Mouse (Mus musculus) retina, embryonic 14.5 days (tissue): Measurements from ENCODE around the gene Smim14.
"Not testable (repeated sequence)": the region's sequence is repeated elsewhere in the genome, so short reads cannot be mapped to it uniquely, and the experiment has no call there.

ENCODE experiments used
- DNase-seq: peaks from one replicate; pipeline ENCODE4 v3.0.0-alpha.2; 2015; ENCODE audit warnings: low spot score

Gene Smim14

GRCm38 (mm10) chr5:65536751-65537419 lies at the start of gene Smim14, which contains the start of gene Ube2k:
Gene Smim14, minus strand, starts transcription at chr5:65537184.
Gene Ube2k, plus strand, starts transcription at chr5:65537233.
- peak; percentile 97 for DNase-seq

- no peak for DNase-seq
Observed at GRCm38 (mm10) chr5:65586291-65586690, 49.3 kb upstream of the Smim14 start.

DNA sequence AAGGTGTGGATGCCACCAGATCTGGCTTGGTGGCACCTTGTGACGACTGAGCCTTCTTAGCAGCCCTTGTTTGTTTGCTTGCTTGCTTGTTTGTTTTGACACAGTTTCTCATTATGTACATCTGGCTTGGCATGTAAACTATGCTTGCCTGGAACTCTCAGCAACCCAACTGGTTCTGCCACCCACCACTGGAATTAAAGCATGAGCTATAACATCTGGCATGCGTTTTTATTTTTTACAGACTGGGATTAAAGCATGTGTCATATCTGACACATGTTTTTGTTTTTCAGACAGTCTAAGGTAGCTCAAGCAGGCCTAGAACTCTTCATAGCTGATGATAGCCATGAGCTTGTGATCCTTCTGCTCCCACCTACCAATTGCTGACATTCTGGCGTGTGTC lies 41.6 kb upstream of the Smim14 start:
- no peak for DNase-seq

- DNase-seq = no peak
Observed at GRCm38 (mm10) chr5:65575896-65576295, 38.9 kb upstream of the Smim14 start.

GRCm38 (mm10) chr5:65574876-65575275 lies 37.9 kb upstream of the Smim14 start:
- no peak for DNase-seq

GRCm38 (mm10) chr5:65565486-65565885 lies 28.5 kb upstream of the Smim14 start:
- DNase-seq = no peak

DNA sequence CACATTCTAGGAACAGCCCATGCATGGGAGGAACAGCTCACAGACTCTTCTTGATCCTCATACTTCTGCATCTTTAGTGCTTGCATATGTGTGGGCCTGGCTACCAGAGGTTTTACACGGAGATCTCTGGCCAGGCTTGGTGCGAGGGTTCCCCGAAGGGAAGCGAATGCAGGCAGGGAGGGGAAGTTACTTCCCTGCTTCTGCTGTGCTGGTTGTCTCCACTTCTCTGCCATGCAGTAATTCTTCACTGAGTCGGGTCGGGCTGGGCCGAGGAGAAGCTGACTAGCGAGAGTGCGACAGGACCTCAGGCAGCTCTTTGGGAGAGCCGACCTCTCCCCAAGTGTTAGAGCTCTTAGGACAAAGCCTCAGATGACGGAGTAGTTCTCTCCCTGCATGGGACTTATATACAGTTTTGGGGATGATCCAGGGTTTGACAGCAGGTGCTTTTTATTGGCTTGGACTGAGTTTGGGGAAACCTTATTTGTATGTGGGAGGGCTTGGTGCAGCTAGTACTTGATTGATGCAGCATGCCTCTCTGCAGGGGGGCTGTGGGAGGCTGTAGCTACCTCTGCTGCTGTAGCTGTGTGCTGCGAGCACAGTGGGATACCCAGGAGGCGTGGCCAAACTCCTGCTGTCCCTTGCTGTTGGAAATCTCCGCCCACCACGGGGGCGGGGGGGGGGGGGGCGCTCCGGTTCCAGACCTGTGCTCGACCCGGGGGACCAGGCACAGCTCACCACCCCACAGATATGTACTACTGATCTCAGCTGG lies 24.3 kb upstream of the Smim14 start:
- no peak for DNase-seq

DNA sequence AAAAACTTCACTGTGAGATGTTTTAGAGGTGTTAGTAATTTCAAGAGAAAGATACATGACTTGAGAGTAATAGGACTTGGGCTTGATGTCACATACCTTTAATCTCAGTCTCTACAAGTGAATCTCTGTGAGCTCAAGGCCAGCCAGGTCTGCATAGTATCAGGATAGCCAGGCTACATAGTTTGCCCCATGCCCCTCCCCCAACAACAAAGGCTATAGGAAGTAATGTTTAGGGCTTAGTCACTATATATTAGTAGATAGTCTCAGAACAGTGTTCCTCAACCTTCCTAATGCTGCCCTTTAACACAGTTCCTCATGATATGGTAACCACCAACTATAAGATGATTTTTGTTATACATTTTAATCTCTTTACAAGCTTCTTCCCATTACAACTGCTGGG lies 20.1 kb upstream of the Smim14 start:
- DNase-seq = no peak

DNA sequence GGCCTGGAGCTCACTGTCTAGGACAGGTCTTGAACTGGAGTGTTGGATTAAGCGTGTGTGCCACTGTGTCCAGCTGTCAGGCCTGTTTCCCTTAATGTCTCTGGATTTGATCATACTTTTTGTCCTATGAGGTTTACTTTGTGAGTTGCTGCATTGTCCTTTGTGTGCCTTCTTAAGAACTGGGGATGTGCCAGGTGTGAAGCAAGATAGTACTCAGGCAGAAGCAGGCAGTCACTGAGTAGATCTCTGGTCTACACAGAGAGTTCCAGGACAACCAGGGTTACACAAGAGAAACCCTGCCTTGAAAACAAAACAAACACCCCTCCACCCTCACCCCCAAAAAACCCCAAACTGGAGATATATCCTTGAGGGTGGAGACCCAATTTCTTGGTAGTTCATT lies 12.7 kb upstream of the Smim14 start:
- no peak for DNase-seq

GRCm38 (mm10) chr5:65544616-65545015 lies 7.6 kb upstream of the Smim14 start:
- no peak for DNase-seq

- no peak for DNase-seq
Observed at GRCm38 (mm10) chr5:65543491-65543890, 6.5 kb upstream of the Smim14 start.

DNA sequence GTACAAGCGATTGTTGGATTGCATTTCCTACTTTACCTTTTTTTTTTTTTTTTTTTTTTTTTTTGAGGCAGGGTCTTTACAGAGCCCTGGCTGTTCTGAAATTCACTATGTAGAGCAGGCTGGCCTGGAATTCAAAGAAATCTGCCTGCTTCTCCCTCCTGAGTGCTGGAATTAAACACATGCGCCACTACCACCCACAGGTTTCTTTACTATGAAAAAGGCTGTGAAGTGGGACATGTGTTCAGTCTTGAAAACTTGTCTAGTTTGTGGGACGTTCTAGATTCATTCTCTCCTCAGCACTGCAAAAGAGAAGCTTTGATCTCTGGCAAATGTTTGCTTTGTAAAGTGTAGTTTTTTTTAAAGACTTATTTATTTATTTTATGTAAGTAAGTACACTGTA lies 4.9 kb upstream of the Smim14 start:
- no peak for DNase-seq

GRCm38 (mm10) chr5:65539786-65540185 lies 2.8 kb upstream of the Smim14 start:
- DNase-seq = no peak

- DNase-seq = no peak
Observed at GRCm38 (mm10) chr5:65538829-65539228, 1.8 kb upstream of the Smim14 start.

- no peak for DNase-seq
Observed at GRCm38 (mm10) chr5:65538121-65538520, 1.1 kb upstream of the Smim14 start.

DNA sequence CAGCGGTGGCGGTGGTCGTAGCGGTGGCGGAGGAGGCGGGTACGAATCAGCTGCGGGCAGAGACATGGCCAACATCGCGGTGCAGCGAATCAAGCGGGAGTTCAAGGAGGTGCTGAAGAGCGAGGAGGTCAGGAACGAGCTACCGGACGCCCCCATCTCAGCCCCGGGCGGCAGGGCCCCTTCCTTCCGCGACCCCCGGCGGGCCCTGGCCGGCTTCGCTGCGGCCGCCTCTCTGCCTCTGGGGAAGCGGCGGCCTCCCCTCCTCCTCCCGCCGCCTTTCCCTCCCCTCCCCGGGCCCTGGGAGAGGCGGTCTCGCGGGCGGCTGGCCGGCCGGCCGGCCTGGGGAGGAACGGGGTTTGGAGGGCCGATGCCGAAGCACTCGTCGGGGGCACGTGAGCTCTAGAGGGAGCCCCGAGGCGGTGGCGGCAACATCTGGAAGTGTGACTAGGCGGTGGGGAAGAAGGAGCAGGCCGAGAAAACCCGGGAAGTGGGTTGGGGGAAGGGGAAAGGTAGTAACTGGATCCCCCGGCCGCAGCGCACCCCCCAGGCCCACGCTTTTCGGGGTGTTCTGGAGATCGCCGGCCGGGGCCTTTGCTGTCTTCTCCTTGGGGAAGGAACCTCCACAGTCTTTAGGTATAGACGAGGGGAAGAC lies 562 bp upstream of the Smim14 start:
- DNase-seq = peak; percentile 72

GRCm38 (mm10) chr5:65536068-65536465 lies 917 bp downstream of the Smim14 start:
- DNase-seq = not testable (repeated sequence)

DNA sequence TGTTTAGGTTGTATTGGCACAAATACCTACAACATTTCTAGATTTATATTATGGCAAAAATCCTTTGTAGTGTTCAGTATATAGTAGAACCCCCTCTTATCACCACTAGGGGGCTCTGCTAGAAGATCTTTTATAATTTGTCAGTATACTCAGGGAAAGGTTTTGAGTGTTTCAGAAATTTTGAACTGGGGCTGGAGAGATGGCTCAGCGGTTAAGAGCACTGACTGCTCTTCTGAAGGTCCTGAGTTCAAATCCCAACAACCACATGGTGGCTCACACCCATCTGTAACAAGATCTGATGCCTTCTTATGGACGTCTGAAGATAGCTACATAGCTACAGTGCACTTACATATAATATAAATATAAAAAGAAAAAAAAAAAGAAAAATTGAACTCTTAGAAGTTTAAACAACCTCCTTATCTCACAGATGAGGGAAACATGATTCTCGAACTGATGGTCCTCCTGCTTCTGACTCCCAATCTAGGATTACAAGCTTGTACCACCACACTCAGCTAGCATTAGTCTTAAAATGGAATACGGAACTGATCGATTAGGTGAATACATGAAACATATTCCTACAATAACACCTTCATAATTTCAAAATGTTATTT lies 1.4 kb downstream of the Smim14 start:
- peak; percentile 83 for DNase-seq

DNA sequence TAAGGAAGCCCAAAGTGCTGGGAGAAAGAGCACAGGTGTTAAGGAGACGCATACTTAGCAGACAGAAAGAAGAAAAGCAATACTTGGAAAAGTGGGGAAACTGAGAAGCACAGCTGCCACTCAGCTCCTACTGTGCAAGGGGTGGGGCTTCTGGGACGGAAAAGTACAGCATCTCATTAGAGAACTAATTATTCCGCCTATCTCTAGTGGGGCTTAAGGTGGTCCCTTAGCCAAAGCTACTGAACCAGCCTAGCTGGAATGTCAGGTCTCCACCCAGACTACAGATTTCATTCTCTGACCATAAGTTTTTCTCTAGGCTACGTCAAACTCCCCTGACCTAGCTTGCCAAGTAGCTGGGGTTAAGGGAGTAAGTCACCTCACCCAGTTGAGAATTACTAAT lies 2.5 kb downstream of the Smim14 start:
- no peak for DNase-seq

DNA sequence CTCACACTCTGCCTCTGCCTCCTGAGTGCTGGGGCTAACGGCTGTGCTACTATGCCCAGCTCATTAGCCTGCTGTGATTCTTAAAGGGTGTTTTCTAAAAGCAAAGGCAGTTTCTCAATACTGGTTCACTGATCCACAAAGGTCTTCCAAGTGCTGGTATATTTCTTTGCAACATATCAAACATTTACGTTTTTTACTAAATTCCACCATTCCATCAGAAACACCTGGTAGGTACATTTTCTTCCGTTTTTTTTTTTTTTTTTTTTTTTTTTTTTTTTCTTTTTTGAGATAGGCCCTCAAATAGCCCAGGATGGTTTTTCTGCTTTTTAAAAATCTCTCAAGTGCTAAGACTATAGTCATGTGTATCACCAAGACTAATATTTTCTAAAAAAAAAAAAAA lies 5.7 kb downstream of the Smim14 start:
- DNase-seq = no peak

DNA sequence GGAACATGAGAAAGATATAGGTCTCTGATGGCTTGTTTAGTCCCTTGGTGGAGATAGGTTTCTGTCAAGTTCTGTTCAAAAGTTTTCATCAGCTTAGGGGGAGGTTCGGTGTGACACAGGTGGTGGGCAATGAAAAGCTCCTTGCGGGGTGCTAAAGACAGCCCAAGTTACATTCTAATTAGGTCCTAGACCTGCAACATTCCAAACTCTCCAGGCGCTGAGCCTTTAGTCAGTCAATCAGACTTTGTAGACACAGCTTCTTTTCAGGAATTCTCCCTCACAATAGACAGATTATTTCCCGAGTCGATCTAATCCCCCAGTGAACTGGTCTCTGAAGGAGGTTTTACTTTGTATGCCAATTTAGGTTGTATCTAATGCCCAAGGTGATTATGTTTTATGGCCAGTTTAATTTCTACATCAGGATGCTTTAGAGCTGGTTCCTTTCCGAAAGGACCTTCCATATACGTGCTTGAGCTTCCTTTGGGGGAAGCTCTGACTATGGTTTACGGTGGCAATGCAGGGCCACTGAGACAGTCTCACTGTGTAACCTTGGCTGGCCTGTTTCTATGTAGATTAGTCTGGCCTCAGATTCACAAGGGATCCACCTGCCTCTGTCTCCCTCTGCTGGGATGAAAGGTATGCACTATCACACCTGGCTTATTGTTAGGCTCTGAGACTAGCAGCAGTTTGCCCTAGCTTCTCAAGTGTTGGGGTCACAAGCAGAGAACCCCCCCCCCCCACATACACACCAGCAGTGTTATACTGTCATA lies 11.1 kb downstream of the Smim14 start:
- DNase-seq = no peak

GRCm38 (mm10) chr5:65524831-65525230 lies 12.2 kb downstream of the Smim14 start:
- DNase-seq = no peak
